Mouse (Mus musculus): Measurements from ENCODE around the gene Vamp9. TPM values are rescaled to one million over a fixed set of nuclear protein-coding genes. Genes with fewer than 3 reads are reported as not detected.
A peak's percentile ranks its signal among the peaks of the same experiment; 100 is the strongest.

Vamp9 gene
- total and polyA plus RNA-seq, 3 experiments, result 0.62 to 1.2 (median 1.0) TPM

GRCm38 (mm10) chr5:99941776-99942502 lies 35.9 kb downstream of the Vamp9 start:
- peak; percentile 54 for DNase-seq

DNA sequence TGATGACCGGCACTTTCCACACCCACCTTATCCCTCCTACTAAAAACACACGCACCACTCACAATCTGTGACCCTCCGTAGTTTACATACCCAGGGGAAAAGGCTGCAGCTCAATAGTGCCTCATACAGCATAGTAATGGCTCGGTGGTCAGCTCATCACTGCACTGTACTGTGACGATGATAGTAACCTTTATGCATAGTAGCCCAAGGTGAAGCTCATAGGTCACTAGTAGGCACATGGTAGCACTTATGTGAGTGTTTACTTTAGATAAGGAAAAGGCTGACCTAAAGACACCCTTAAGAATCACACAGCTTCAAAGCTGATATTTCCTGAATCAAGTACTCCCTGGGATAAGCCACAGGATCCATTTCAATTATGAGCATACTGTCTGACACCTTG lies 46.5 kb downstream of the Vamp9 start:
- DNase-seq, result no peak

- DNase-seq, result no peak
Measured at GRCm38 (mm10) chr5:99953883-99954282, 47.8 kb downstream of the Vamp9 start.

GRCm38 (mm10) chr5:99958666-99959065 lies 52.6 kb downstream of the Vamp9 start:
- no peak for DNase-seq

- no peak for DNase-seq
Measured at GRCm38 (mm10) chr5:99959236-99959936, 53.3 kb downstream of the Vamp9 start.

DNA sequence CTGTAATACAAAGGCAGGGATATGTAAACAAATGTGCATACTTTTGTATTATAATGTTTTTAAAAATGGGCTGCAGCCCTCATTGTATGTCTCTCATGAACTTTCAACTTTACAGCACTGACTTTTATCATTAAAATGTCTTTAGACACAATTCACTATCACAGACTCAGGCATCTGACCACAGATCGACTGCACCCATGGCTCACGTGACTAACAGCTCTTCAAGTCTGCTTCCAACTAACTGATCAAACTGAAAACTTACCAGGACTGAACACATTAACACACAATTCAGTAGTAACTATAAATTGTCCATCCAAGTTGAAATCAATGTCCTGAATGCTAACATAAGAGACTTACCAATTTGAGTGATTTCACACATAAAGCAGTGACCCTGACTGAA lies 53.9 kb downstream of the Vamp9 start:
- no peak for DNase-seq

- peak; percentile 34 for DNase-seq
Measured at GRCm38 (mm10) chr5:99973941-99974340, 67.9 kb downstream of the Vamp9 start.

DNA sequence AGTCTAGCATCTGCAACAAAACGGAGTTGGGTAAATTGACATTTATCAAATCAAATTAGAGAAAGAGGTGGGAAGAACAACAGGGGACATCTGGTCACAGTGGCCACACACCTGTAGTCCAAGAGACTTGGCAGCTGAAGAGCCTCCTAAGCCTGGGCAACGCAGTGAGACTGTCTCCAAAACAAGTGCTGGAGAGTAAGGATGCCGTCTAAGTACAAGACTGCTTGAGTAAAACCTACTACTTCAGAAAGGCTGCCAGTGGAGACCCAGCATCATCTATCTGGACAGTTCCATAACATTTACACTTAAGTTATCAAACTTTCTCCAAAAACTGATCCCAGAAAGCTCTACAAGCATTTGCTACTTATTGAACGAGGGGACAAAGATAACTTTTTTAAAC lies 69.0 kb downstream of the Vamp9 start:
- DNase-seq, result no peak

DNA sequence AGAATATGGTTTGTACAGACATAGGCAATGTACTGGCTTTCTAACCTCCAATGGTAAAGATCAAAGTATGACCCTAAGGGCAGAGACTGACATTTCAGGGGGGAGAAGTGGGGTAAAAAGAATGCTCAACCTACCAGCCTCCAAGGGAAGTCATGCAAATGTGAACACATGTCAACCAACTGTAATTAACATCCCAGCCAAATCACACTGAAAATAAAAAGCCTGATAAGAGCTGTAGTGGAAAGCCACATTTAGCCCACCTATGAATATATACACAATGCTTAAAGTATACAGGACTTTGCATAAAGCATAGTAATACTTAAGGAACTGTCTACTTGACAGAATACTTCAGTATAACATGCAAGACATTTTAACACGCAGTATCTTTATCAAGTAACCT lies 69.7 kb downstream of the Vamp9 start:
- no peak for DNase-seq

- no peak for DNase-seq
Measured at GRCm38 (mm10) chr5:99976334-99976955, 70.4 kb downstream of the Vamp9 start.

- DNase-seq, result peak; percentile 89
Measured at GRCm38 (mm10) chr5:99977516-99978301, 71.7 kb downstream of the Vamp9 start.

DNA sequence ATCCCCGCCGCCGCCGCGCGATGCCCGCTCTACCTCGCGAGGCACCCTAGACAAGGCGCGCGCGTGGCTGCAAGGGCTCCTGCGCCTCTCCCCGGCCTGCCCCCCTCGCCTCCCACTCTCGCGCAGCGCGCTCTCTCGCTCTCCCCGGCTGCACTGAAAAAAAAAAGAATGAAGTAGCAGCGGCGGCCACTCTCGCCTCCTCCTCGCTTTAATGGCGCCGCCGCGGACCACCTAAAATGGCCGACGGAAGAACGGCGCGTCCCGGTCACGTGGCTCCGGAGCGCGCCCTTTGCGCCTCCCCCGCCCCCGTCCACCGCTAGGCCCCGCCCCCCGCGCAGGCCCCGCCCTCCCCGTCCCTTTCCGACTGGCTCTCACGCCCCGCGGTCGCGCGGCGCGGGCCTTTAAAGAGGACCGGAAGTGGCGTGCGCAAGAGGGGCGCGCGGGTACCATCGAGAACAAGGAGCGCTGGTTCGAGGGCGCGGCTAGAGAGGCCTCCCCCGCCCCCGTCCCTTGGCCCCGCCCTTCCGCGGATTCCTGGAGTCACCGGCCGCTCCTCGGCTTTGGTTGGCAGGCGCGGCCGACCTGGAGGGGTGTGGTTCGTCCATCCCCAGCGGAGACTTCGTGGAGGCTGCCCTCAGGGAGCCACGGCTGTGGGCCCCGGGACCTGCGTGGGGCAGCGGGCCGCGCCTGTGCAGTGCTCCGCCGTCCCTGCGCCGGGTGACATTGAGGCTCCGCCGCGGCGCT lies 72.8 kb downstream of the Vamp9 start, which contains the start of the genes Hnrnpd and 4930524J08Rik:
Hnrnpd (minus strand) TSS at position 240 of the 744 bp plus-strand sequence.
4930524J08Rik (plus strand) TSS at position 363 of the 744 bp plus-strand sequence.
- DNase-seq, result peak; percentile 96

- DNase-seq, result no peak
Measured at GRCm38 (mm10) chr5:99983452-99984061, 77.5 kb downstream of the Vamp9 start.

- peak; percentile 48 for DNase-seq
Measured at GRCm38 (mm10) chr5:99994166-99994565, 88.1 kb downstream of the Vamp9 start.

DNA sequence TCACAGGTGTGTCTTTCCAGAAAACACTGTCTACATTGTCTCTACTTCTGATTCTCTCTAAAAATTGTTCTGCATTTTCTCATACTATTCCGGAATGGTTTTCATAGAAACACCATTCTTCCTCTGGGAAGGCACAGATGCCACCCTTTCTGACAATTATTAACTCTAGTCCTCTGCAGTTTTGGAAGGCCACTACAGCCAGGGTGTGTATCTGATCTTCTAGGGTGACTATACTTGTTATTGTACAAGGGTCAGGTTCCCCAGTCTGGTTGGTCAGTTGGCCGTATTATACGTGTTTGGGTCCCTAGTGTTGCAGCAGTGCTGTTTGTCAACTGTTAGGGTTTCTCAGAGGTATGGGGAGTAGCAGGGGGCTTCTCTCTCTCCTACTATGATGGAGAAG lies 88.6 kb downstream of the Vamp9 start:
- no peak for DNase-seq

DNA sequence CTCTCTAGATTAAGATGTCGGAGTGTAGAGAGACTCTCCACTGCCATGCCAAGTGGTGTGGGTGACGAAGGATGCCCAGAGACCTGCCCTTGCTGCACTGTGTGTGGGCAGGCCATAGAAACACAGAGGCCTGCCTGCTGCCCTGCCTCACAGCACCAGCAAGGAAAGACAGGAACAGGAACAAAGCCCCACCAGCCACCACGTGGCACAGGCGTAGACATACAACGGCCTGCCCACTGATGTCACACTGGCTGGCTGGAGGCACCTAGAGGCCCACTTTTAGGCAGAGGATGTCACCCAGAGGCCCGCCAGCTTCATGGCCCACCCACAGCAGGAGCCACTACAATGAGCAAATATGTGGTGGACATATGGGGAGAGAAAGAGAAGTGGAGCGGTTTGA lies 94.0 kb downstream of the Vamp9 start:
- DNase-seq, result no peak

- no peak for DNase-seq
Measured at GRCm38 (mm10) chr5:100000500-100000899, 94.4 kb downstream of the Vamp9 start.

Data from adrenal gland, adult 2 months (tissue).